Mouse (Mus musculus) ES-E14 (cell line): ENCODE results near the gene Txndc2. TPM values are rescaled to one million over a fixed set of nuclear protein-coding genes. Genes with fewer than 3 reads are reported as not detected.
"Not testable (repeated sequence)": the region's sequence is repeated elsewhere in the genome, so short reads cannot be mapped to it uniquely, and the experiment has no call there.

Experiments
- DNase-seq: peaks from one replicate; pipeline ENCODE4 v3.0.0-alpha.2; 2013; ENCODE audit warnings: low read depth, low spot score
- H3K27ac ChIP-seq: 2 replicates; pipeline ENCODE4 v1.5.1; 2012; ENCODE audit warnings: low read depth, mild to moderate bottlenecking, low read length, moderate library complexity, mixed read lengths; ENCODE audit not compliant: poor library complexity, insufficient read depth, severe bottlenecking
- H3K36me3 ChIP-seq: 2 replicates; pipeline ENCODE4 v1.6.1; 2012; ENCODE audit warnings: mild to moderate bottlenecking, low read length, moderate library complexity, mixed read lengths; ENCODE audit not compliant: control insufficient read depth, poor library complexity, insufficient read depth, severe bottlenecking
- H3K4me1 ChIP-seq, 2 experiments: fragments of 150-350 bp in 1 of 2; sonication (generic) in 1 of 2; 2 replicates each; pipeline ENCODE4 v1.6.1; 2012; ENCODE audit warnings: low read length in 2 of 2, mild to moderate bottlenecking in 1 of 2, mixed read lengths in 1 of 2; ENCODE audit not compliant: control insufficient read depth in 2 of 2, insufficient read depth in 2 of 2, poor library complexity in 1 of 2
- H3K4me3 ChIP-seq, 2 experiments: fragments of 150-350 bp in 1 of 2; sonication (generic) in 1 of 2; 2 replicates each; pipeline ENCODE4 v1.5.1; 2012; ENCODE audit warnings: low read length in 2 of 2, low read depth in 1 of 2, mild to moderate bottlenecking in 1 of 2, mixed read lengths in 1 of 2; ENCODE audit not compliant: insufficient read depth in 1 of 2, poor library complexity in 1 of 2, severe bottlenecking in 1 of 2
- H3K9ac ChIP-seq: 2 replicates; pipeline ENCODE4 v1.6.1; 2012; ENCODE audit warnings: low read depth, mild to moderate bottlenecking, low read length, mixed read lengths; ENCODE audit not compliant: poor library complexity, insufficient read depth, severe bottlenecking
- H3K9me3 ChIP-seq: fragments of 150-350 bp; sonication (generic); 2 replicates; pipeline ENCODE4 v1.6.1; 2012; ENCODE audit warnings: low read depth, mild to moderate bottlenecking, low read length; ENCODE audit not compliant: control insufficient read depth, insufficient read depth
- CHD2 ChIP-seq: IDR thresholded peaks from 2 replicates; pipeline ENCODE4 v1.6.1; 2014; ENCODE audit warnings: mild to moderate bottlenecking, low read depth, low read length, inconsistent platforms
- HCFC1 ChIP-seq: IDR thresholded peaks from 2 replicates; pipeline ENCODE4 v1.6.1; 2012; ENCODE audit warnings: low read length, inconsistent platforms, borderline replicate concordance; ENCODE audit not compliant: insufficient read depth
- MAFK ChIP-seq: IDR thresholded peaks from 2 replicates; pipeline ENCODE4 v1.6.1; 2014; ENCODE audit warnings: mild to moderate bottlenecking, low read depth, low read length, inconsistent platforms; ENCODE audit not compliant: insufficient read depth
- ZC3H11A ChIP-seq: IDR thresholded peaks from 2 replicates; pipeline ENCODE4 v1.6.1; 2012; ENCODE audit warnings: low read depth, mild to moderate bottlenecking, inconsistent platforms, low read length, borderline replicate concordance
- ZNF384 ChIP-seq: IDR thresholded peaks from 2 replicates; pipeline ENCODE4 v1.6.1; 2012; ENCODE audit warnings: low read depth, low read length, inconsistent platforms
- in situ Hi-C, 2 experiments: fragments of 600-800 bp; cut with MboI; formaldehyde crosslinking; loops; one replicate each; pipeline ENCODE4 v1.15.1; 2025; ENCODE audit warnings: low sequenced_read_pairs in 2 of 2, inconsistent platforms in 1 of 2; ENCODE audit not compliant: unreplicated experiment in 2 of 2
- total RNA-seq: library from RNA; depleted of rRNA; stranded (reverse); fragments of 300-350 nt; gene quantifications from 2 replicates; pipeline ENCODE4 v1.2.3, GENCODE M21; 2012

Txndc2 gene
- total RNA-seq, 1 experiment: 0.13 TPM

DNA sequence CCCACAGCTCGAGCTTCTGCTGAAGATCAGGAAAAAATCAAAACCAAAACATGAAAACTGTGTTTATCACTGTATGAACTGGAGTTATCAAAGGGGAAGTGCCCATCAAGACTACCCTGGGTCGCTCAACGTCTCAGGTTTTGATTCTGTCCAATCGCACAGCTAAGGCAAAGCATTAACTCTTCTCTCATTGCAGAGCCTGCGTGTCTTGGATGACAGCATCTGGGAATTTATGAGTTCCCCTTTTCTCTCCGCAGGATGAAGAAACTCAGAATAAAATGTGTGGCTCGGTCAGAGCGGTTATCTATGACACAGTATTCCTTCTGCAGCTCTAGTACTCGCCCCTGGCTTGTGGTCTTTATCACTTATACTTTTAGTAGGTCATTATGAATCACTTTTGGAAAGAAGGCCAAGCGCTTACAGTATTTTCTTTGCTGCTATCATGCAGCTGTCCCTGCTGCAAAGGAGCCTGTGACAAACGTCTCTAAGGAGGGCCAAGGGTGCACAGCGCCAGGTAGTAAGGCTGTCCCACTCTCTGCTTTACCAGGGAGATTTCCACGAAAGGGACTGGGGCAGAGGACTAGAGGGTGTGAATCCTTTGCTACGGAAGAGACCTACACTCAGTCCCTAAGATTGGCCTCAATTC, 6.1 kb downstream of the Txndc2 start:
- in situ Hi-C loops: no loop called here

DNA sequence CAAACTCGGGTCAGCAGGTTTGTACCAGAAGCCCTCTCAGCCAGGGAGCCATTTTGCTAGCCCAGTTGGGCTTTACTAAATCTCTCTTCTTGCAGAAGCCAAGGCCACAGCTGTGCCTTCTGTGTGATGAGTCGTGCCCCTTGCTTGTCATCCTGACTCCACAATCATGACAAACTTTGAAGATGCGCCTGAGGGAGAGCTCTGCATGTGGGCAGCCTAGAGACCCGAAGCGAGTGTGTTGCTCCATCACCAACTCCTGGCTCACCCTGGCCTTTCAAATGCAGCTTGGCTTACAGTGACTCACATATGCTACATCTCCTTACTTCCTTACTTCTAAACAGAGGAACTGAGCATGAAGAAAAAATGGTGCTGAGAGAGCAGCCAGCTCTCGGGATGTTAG, 12.0 kb downstream of the Txndc2 start:
- Histone ChIP-seq H3K9me3 (no peaks in the 10 kb centered on the region), H3K9ac (no peak overlapping the region), H3K36me3 (no peaks in the 10 kb centered on the region), H3K27ac (no peak overlapping the region), H3K4me3 (no peak overlapping the region), H3K4me1 (peaks cover 0 to 3% of the 10 kb centered on the region in 2 experiments; a peak in 2 of 4 replicates)
- DNase-seq: no peak
- no peak for TF ChIP-seq ZC3H11A
- TF ChIP-seq ZNF384: no peak
- TF ChIP-seq MAFK: no peak
- TF ChIP-seq HCFC1: no peak
- TF ChIP-seq CHD2: no peak
- in situ Hi-C loops: no loop called here

More for the DNA sequence above, 6.1 kb downstream of the Txndc2 start:
- Histone ChIP-seq H3K9ac (no peak overlapping the region), H3K9me3 (no peaks in the 10 kb centered on the region), H3K4me1 (peaks cover 0 to 4% of the 10 kb centered on the region in 2 experiments; a peak in 2 of 4 replicates), H3K36me3 (no peaks in the 10 kb centered on the region), H3K27ac (no peak overlapping the region), H3K4me3 (no peak overlapping the region)
- no peak for DNase-seq
- TF ChIP-seq HCFC1 (no peak), ZC3H11A (no peak), MAFK (no peak), CHD2 (no peak), ZNF384 (no peak)

DNA sequence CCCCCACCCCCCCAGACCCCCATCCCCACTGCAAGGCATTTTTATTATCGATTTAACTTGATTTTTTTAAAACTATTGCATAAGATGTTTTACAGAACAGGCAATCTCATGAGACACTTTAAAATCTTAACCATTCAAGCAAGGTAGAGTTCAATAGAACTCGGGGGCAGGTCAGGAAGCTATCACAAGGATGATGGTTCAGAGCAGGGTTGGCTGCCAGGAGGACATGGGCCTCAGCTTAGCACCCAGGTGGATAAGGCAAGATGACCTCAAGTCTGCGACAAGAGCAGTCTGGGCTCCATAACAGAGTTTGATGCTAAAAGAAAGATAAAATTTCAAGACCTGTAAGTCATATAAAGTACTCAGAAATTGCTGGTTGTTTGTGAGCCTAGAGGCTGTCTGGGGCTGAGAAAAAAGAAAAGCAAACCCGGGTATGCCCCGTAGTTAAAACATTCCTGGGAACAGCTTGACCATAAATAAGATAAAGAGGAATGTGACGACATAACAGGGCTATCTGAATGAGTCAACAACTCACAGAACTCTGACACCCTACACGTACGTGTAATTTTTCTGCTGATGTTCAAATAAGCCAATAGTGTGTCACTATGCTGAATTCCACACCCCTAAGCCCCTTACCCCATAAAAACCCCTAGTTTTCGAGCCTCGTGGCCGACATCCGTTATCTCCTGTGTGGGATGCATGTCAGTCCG, 13.0 kb downstream of the Txndc2 start:
- H3K4me3 ChIP-seq, H3K27ac ChIP-seq, H3K4me1 ChIP-seq, DNase-seq, H3K9ac ChIP-seq, in situ Hi-C loops, H3K36me3 ChIP-seq, H3K9me3 ChIP-seq: not testable (repeated sequence)

DNA sequence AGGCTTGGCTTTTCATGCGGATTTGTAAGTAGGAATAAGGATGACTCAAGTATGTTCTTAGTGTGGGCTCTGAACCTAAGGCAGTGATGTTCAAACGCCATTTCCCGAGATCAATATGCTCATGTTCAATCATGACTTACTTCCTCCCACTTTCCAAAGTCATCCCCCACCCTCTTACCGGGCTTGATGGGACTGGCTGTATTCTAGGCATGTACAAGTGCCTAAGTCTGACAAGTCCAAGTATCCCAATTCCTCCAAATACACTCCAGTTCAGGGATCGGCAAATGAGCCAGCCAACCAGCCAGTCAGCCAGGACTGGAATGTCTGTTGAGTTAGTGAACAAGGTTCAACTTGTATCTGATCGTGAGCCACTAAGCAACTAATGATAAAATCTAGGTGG, 15.7 kb downstream of the Txndc2 start:
- H3K9me3 ChIP-seq: no peaks in the 10 kb centered on the region
- no peak overlapping the region for H3K27ac ChIP-seq
- in situ Hi-C loops: no loop called here
- H3K36me3 ChIP-seq: no peaks in the 10 kb centered on the region
- no peak overlapping the region for H3K4me3 ChIP-seq
- DNase-seq: no peak
- no peaks in the 10 kb centered on the region for H3K4me1 ChIP-seq
- TF ChIP-seq ZNF384 (no peak), CHD2 (no peak)
- H3K9ac ChIP-seq: no peak overlapping the region

DNA sequence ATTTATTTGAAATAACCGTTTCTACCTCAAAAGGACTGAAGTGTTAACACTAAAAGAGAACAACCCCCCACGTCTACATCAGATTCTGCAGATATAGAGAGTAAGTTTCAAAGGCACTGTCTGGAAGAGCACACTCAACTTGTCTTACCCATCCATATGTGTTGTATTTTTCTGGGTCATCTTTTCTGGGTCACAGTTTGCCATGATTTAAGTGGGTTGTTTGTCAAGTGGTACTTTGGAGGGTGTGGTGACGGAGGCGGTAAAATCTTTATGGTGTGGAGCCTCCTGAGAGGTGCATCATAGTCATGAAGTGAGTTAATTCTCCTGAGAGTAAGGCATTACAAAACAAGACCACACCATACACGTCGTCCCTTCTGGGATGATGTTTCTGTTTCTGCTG, 16.4 kb downstream of the Txndc2 start:
- no peaks in the 10 kb centered on the region for H3K9me3 ChIP-seq
- DNase-seq: no peak
- no peaks in the 10 kb centered on the region for H3K36me3 ChIP-seq
- no peak overlapping the region for H3K9ac ChIP-seq
- TF ChIP-seq MAFK (no peak), HCFC1 (no peak), CHD2 (no peak), ZC3H11A (no peak), ZNF384 (no peak)
- no peak overlapping the region for H3K27ac ChIP-seq
- in situ Hi-C loops: no loop called here
- H3K4me3 ChIP-seq: no peak overlapping the region
- H3K4me1 ChIP-seq: no peaks in the 10 kb centered on the region
